Mouse (Mus musculus) spleen, adult 2 months (tissue): ENCODE results near the gene Zfp811.

Experiments used
- CTCF ChIP-seq: fragments of 200-500 bp; IDR thresholded peaks from 2 replicates; pipeline ENCODE4 v1.5.1; 2011; ENCODE audit warnings: mild to moderate bottlenecking, inconsistent platforms; ENCODE audit not compliant: insufficient read depth, insufficient read length, insufficient replicate concordance; ENCODE audit errors: extremely low read depth
- POLR2A ChIP-seq: fragments of 200-500 bp; IDR thresholded peaks from 2 replicates; pipeline ENCODE4 v1.6.1; 2011; ENCODE audit warnings: low read depth, low read length, inconsistent platforms

DNA sequence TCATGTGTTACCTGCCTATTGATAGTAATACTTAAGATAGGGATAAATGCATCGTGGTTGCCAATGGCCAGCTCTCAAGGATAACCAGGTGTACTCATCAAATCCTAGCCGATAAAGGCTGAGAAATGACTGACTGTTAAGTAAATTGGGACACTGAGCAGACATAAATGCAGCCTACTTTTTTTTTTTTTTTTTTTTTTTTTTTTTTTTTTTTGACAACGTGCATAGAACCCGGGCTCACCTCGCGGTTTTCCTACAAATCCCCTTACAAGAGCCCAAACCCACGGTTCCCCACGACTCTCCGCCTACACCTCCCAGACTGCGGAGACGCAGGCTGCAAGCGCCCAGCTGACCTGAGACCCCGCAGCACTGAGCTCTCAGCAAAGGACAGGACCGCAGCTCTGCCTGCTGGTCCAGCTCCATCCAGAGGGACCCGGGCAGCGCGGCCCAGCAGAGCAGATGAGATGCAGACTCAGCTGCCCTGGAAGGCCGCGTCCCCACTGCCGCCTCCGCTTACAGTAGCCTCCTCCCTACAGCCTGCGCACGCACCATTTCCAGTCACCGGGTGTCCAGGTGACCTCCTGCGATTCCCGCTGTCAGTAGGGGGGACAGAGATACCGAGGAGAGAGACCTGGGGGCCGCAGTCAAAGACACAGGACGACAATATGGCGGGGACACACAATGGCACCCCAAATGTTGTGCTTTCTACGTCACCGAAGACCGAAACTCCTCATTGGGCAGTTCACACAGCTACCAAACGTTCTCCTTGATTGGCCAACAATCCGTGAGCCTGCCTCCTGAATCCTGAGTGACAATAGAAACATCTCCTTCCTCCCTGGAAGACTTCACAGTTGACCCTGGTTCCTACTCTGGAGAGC lies 20.0 kb upstream of the Zfp811 start, which contains the start of gene Zfp799:
- no peak for TF ChIP-seq CTCF
- TF ChIP-seq POLR2A: peak; percentile 31; the same call in 1 of the 2 replicates
